Mouse (Mus musculus) heart, embryonic 13.5 days (tissue): ENCODE data around the gene Gm27021. TPM values are rescaled to one million over a fixed set of nuclear protein-coding genes. Genes with fewer than 3 reads are reported as not detected.

ENCODE experiments used
- ATAC-seq: fragments of 200-750 bp; cut with Nextera tagmentation; 2 replicates; pipeline ENCODE4 v1.8.0; 2017; ENCODE audit warnings: moderate TSS enrichment; ENCODE audit not compliant: insufficient number of reproducible peaks, low FRiP score, low TSS enrichment; ENCODE audit errors: extremely low read depth
- H3K27ac ChIP-seq: fragments of 300-500 bp; sonication (generic); replicated peaks from 2 replicates; pipeline ENCODE4 v1.5.1; 2015; ENCODE audit warnings: moderate library complexity, mild to moderate bottlenecking, inconsistent platforms
- H3K27me3 ChIP-seq: fragments of 300-500 bp; sonication (generic); replicated peaks from 2 replicates; pipeline ENCODE4 v1.6.1; 2015; ENCODE audit warnings: mild to moderate bottlenecking, inconsistent platforms
- H3K36me3 ChIP-seq: fragments of 300-500 bp; sonication (generic); 2 replicates; pipeline ENCODE4 v1.6.1; 2015; ENCODE audit warnings: mild to moderate bottlenecking, inconsistent platforms
- H3K4me1 ChIP-seq: fragments of 300-500 bp; sonication (generic); 2 replicates; pipeline ENCODE4 v1.6.1; 2015; ENCODE audit warnings: inconsistent platforms
- H3K4me2 ChIP-seq: fragments of 300-500 bp; sonication (generic); 2 replicates; pipeline ENCODE4 v1.6.1; 2015; ENCODE audit warnings: inconsistent platforms, mild to moderate bottlenecking, moderate library complexity
- H3K4me3 ChIP-seq: fragments of 300-500 bp; sonication (generic); 2 replicates; pipeline ENCODE4 v1.5.1; 2015; ENCODE audit warnings: moderate library complexity, mild to moderate bottlenecking, inconsistent platforms
- H3K9ac ChIP-seq: fragments of 300-500 bp; sonication (generic); 2 replicates; pipeline ENCODE4 v1.6.1; 2015; ENCODE audit warnings: inconsistent platforms, mild to moderate bottlenecking, moderate library complexity
- H3K9me3 ChIP-seq: fragments of 300-500 bp; sonication (generic); 2 replicates; pipeline ENCODE4 v1.6.1; 2016; ENCODE audit warnings: inconsistent platforms
- WGBS: fragments of 180-500 bp; shearing (Covaris S2); methylation state at CpG from one replicate; pipeline ENCODE4 v1.1.7; 2015; ENCODE audit warnings: mixed read lengths; 5-methylcytosine and 5-hydroxymethylcytosine counted together
- polyA plus RNA-seq: library from polyadenylated mRNA; unstranded; fragments of >200 nt; fragmentation: Nextera tagmentation; extraction: Ambion mirVana; gene quantifications from 2 replicates; pipeline ENCODE4 v1.2.1, GENCODE M21; 2015

Gene Gm27021
- polyA plus RNA-seq = 2.0 and 2.3 TPM in 2 replicates

DNA sequence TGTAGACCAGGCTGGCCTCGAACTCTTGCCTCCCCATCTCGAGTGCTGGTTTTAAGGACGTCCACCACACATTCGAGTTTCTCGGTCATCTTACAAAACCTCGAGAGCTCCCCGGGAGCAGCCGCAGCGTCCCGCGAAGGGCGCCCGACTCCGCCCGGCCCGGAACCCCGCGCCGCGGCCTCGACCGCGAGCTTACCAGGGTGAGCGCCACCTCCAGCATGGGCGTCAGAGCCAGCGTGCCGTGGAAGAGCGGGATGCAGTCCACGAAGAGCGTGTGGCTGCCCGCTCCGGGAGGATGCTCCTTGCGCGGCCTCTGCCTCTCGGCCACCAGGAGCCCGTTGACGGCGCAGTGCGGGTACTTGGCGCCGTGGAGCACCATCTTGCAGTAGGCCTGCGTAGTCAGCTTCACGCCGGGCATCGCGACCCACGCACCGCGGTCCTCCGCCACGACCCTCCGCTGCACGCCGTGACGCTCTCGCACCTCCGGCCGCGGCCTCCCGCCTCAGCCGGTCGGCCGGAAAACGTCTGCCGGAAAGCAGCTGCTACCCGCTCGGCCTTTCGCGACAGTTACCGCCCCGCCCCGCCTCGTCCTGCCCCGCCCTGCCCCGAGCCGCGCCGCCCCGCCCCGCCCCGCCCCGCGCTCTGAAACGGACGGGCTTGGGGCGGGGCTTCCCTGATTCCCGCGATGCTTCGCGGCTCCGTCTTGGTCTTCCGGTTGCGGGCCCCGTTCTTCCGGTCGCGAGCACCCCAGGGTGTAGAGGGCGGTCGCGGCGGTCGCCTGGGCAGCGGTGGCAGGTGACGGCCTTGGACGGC, at the start of gene Gm27021, which contains the start of gene Cox4i1:
Gm27021 (minus strand) TSS at position 519 of the 813 bp plus-strand sequence.
Cox4i1 (plus strand) TSS at position 662 of the 813 bp plus-strand sequence.
- peak within 1 kb of the TSS; percentile 99 for H3K9ac ChIP-seq
- peaks cover 66% of the 10 kb centered on the region for H3K4me1 ChIP-seq
- no peaks in the 10 kb centered on the region for H3K27me3 ChIP-seq
- under 1% methylated on average over 98 of the region's 105 CpGs for WGBS
- peak within 1 kb of the TSS; percentile 83 for H3K4me2 ChIP-seq
- no peaks in the 10 kb centered on the region for H3K9me3 ChIP-seq
- peak; percentile 91 for ATAC-seq
- peaks cover 40% of the 10 kb centered on the region for H3K36me3 ChIP-seq
- H3K27ac ChIP-seq = peak within 1 kb of the TSS; percentile 91
- peak within 1 kb of the TSS; percentile 91 for H3K4me3 ChIP-seq

DNA sequence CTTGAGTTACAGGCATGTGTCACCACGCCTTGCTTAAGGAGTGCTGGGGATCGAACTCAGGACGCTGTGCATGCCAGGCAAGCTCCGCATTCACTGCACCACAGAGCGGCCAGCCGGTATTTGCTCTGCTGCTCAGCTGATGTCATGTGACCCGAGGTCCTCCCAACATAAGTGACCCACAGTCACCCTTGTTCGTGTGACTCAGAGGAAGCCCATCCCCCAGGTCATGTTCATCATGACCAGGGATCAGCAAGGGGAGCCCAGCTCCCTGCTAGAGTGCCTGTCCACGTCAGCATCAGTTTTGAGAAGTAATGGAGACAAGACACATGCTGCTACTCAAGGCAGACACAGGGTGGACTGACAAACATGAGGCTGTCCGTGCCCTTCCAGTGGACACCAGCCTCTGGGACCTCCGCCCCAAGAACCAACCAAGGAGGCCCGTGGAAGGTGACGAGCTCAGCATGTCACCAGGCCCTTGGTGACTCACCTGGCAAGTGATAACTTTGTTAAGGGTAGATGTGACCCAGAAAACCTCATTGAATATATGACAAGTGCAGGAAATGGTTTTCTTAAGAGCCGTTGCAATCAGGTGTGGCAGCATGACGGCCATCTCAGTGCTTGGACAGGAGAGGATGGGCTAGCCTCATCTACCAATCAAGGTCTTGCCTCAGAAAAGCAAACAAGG, 48.3 kb upstream of the Gm27021 start:
- WGBS = 64% methylated on average over 15 of the region's 15 CpGs
- H3K4me1 ChIP-seq = peaks cover 11% of the 10 kb centered on the region
- H3K27ac ChIP-seq = 0 out of 2 replicates have a peak overlapping the region, but pooled peaks have one; percentile 3
- no peak overlapping the region for H3K4me2 ChIP-seq
- H3K9ac ChIP-seq = no peak overlapping the region
- H3K4me3 ChIP-seq = no peak overlapping the region
- ATAC-seq = no peak
- no peaks in the 10 kb centered on the region for H3K27me3 ChIP-seq
- H3K9me3 ChIP-seq = no peaks in the 10 kb centered on the region
- no peaks in the 10 kb centered on the region for H3K36me3 ChIP-seq

DNA sequence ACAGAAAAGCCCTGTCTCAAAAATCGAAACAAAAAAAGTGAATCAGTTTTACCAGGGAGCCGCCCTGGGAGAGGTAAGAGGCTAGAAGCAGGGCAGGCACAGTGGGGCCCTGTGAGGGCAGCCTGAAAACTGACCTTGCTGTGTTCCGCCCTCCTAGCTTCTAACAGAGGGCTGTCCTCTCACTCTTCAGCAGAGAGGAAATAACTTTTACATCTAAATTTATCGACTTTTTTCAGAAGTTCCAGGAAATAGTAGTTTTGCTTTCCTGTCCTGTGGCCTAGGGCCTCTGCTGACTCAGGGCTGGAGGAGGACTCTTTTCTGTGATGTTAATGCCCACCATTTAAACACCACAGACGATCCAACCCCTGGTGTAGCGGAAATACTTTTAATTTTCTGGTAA, 47.3 kb upstream of the Gm27021 start:
- H3K9me3 ChIP-seq = no peaks in the 10 kb centered on the region

DNA sequence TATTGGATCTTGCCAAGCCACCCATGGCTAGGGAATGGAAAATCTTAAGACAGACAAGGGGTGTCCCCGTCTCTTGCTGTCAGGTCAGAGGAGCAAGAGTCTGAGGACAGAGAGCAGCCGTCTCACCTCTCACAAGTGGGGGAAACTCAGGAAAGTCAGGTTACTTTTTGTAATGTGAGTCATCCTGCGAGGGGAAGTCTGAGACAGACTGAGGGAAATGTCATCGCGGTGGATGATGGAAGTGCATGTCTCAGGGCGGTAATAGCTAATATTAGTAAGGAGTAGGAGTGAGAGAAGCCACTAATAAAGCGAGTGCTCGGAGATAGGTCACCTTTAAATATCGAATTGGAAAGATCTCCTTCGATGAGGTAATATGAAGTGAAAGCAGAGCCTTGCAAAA, 41.3 kb upstream of the Gm27021 start:
- H3K9me3 ChIP-seq = no peaks in the 10 kb centered on the region
- no peak overlapping the region for H3K4me3 ChIP-seq
- ATAC-seq = no peak
- H3K36me3 ChIP-seq = no peaks in the 10 kb centered on the region
- H3K9ac ChIP-seq = no peak overlapping the region
- no peaks in the 10 kb centered on the region for H3K4me1 ChIP-seq
- no peak overlapping the region for H3K4me2 ChIP-seq
- H3K27ac ChIP-seq = no peak overlapping the region
- H3K27me3 ChIP-seq = peaks cover under 1% of the 10 kb centered on the region; the same call in 1 of the 2 replicates
- 63% methylated on average over 10 of the region's 10 CpGs for WGBS

More for the DNA sequence above, 47.3 kb upstream of the Gm27021 start:
- Histone ChIP-seq H3K27me3 (no peaks in the 10 kb centered on the region), H3K36me3 (no peaks in the 10 kb centered on the region), H3K4me2 (no peak overlapping the region), H3K9ac (no peak overlapping the region), H3K27ac (peak overlapping the region; percentile 3; the same call in 1 of the 2 replicates), H3K4me3 (no peak overlapping the region), H3K4me1 (peaks cover 11% of the 10 kb centered on the region)
- WGBS = 64% methylated on average over 6 of the region's 6 CpGs
- ATAC-seq = no peak

DNA sequence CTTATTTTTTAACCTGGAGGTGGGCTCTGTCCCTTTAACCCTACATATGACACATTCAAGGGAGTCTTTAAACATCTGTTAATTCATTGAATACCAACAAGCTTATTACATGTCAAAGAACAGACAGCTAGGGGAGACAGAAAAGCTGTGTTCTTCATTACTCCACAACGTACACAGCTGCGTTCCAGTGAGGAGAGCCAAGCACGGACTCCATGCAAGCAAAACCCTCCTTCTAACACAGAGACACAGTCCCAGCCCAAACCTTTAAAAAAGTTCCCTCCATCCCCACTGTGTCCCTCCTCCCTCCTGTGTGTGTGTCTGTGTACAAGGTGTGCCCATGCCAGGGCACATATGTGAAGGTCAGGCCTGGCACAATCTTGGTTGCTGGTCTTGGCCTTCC, 38.3 kb upstream of the Gm27021 start:
- H3K4me3 ChIP-seq = no peak overlapping the region
- H3K4me2 ChIP-seq = no peak overlapping the region
- WGBS = 81% methylated on average over 3 of the region's 3 CpGs
- no peak overlapping the region for H3K9ac ChIP-seq
- no peaks in the 10 kb centered on the region for H3K36me3 ChIP-seq
- ATAC-seq = no peak
- peaks cover 19% of the 10 kb centered on the region; the same call in 1 of the 2 replicates for H3K27me3 ChIP-seq
- no peaks in the 10 kb centered on the region for H3K4me1 ChIP-seq
- no peaks in the 10 kb centered on the region for H3K9me3 ChIP-seq
- H3K27ac ChIP-seq = no peak overlapping the region

DNA sequence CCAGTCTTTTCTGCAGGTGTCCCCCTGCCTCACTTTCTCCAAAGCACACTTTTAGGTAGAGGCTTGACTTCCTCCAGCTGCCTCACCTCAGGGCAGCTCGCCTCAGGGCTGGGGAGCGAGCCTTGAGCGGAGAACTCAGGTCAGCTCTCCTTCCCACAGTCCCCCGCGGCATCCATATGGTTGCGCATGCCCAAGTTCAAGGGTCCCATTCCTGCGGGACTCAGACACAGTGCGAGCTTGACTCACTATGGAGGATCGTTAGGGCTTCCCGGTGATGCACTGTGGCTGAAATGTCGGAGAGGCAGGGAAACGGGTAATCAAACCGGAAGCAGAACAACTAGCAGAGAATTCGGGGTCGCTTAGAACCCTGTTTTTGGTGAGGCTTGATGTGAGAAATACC, 37.3 kb upstream of the Gm27021 start:
- Histone ChIP-seq H3K4me2 (no peak overlapping the region), H3K9ac (no peak overlapping the region), H3K27ac (no peak overlapping the region), H3K36me3 (no peaks in the 10 kb centered on the region), H3K4me3 (no peak overlapping the region), H3K9me3 (no peaks in the 10 kb centered on the region), H3K4me1 (peaks cover 3% of the 10 kb centered on the region; the same call in 1 of the 2 replicates), H3K27me3 (peaks cover 19% of the 10 kb centered on the region; the same call in 1 of the 2 replicates)
- WGBS = 79% methylated on average over 15 of the region's 15 CpGs
- no peak for ATAC-seq

DNA sequence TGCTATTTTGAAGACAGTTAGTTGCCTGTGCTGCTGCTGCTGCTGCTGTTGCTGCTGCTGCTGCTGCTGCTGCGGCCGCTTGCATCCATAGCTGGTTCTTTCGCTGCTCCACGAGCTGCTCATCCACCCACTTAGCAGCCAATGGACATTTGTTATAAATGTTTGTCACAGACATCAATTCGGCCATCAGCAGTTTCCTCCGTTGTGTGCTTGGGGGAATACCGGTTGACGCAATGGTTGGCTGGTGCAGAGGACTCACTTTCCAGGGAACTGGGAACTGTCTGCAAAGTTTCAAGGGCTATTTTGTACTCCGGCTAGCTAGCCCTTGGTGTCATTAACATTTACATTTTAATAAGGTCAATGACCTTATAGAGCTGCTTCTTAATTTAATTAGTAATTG, 36.3 kb upstream of the Gm27021 start:
- peaks cover 10% of the 10 kb centered on the region for H3K4me1 ChIP-seq
- ATAC-seq = no peak
- no peaks in the 10 kb centered on the region for H3K9me3 ChIP-seq
- H3K36me3 ChIP-seq = no peaks in the 10 kb centered on the region
- no peak overlapping the region for H3K9ac ChIP-seq
- H3K4me3 ChIP-seq = no peak overlapping the region
- peaks cover 19% of the 10 kb centered on the region; the same call in 1 of the 2 replicates for H3K27me3 ChIP-seq
- no peak overlapping the region for H3K4me2 ChIP-seq
- H3K27ac ChIP-seq = no peak overlapping the region
- 76% methylated on average over 9 of the region's 9 CpGs for WGBS

DNA sequence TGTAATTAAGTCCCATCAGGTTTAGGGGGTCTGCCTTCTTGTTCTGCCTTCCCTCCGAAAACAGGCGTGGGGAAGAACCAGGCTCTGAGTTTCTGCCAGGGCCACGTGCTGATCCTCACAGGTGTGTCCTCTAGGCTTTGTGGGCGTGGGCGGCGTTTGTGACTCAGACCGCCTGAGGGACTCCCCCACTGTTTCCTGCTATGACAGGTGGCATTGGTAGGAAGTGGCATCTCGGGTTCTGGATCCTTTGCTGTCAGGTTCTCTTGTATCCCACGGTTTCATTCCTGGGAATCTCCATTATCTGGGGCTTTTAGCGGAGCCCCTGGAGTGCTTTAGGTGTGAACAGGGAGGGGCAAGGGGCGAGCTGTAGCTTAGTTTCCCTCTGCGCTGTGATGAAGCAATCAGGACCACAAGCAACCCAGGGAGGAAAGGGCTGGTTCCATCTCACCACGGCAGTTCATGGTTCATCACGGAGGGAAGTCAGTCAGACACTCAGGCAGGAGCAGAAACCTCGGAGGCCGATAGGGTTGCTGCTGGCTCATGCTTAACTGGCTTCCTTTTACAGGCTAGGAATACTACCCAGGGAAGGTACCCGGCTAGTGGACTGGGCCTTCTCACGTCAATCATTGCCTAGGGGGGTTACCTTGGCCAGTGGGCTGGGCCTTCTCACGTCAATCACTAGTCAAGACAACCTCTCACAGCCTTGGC, 34.0 kb upstream of the Gm27021 start:
- H3K9me3 ChIP-seq = peaks cover 6% of the 10 kb centered on the region; the same call in 1 of the 2 replicates
- H3K36me3 ChIP-seq = no peaks in the 10 kb centered on the region
- H3K4me1 ChIP-seq = peaks cover 21% of the 10 kb centered on the region
- peaks cover 19% of the 10 kb centered on the region; the same call in 1 of the 2 replicates for H3K27me3 ChIP-seq
- no peak overlapping the region for H3K4me3 ChIP-seq
- 50% methylated on average over 19 of the region's 19 CpGs for WGBS
- no peak overlapping the region for H3K4me2 ChIP-seq
- no peak for ATAC-seq
- H3K27ac ChIP-seq = no peak overlapping the region
- no peak overlapping the region for H3K9ac ChIP-seq

DNA sequence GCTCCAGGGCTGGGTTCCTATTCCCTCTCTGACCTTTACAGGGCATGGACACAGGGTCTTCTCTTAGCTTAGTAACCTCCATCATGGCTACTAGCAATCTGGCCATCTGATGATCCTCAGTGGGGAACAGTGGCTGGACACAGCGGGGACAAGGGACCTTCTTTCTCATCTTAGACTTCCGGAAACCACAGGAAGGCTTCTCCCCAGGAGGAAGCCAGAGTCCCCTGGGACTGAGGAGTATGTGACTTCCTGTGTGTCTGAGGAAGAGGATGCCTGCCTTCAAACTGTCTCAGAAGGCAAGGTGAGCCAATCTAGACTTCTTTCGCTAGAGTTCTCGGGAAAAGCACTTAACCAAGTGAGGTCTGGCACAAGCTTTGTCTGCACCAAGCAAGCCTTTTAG, 32.2 kb upstream of the Gm27021 start:
- peaks cover 31% of the 10 kb centered on the region; the same call in 1 of the 2 replicates for H3K27me3 ChIP-seq
- H3K4me1 ChIP-seq = peaks cover 36% of the 10 kb centered on the region
- H3K9ac ChIP-seq = no peak overlapping the region
- H3K4me3 ChIP-seq = no peak overlapping the region
- H3K27ac ChIP-seq = peak overlapping the region; percentile 66
- ATAC-seq = no peak
- H3K4me2 ChIP-seq = no peak overlapping the region
- H3K9me3 ChIP-seq = peaks cover 6% of the 10 kb centered on the region; the same call in 1 of the 2 replicates
- H3K36me3 ChIP-seq = no peaks in the 10 kb centered on the region
- 62% methylated on average over 4 of the region's 4 CpGs for WGBS

DNA sequence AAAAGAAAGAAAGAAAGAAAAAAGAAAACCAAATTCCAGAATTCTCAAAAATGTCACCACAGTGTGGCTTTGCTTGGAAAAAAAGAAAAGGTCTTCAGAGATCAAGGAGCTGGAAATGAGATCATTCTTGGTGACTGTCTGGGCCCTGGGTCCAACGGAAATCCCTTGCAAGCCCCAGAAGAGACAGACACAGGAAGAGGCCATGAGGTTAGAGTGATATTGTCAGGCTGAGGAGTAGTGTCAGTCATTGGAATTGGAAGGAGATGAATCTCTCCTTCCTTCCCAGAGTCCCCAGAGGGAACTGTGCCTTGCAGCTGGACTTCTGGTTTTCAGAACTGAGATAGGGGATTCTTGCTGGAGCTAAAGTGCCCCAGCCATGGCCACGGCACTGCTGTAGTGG, 31.7 kb upstream of the Gm27021 start:
- Histone ChIP-seq H3K27ac (peak overlapping the region; percentile 66), H3K36me3 (no peaks in the 10 kb centered on the region)
- 49% methylated on average over 2 of the region's 2 CpGs for WGBS

DNA sequence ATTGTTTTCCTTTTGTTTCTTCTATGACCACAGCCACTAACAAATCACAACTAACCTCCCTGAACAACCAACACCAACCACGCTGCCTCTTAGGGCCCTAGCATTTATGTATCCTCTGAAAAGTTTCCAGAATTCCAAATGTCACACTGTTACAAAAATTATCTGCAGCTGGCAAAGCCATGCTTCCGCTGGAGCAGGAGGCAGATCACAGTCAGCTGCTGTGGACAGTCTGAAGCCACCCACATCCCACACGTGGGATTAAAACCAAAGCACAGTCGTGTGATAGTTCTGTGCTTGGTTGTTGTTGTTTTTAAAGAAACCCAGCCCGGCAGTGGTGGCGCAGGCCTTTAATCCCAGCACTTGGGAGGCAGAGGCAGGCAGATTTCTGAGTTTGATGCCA, 31.2 kb upstream of the Gm27021 start:
- Histone ChIP-seq H3K9me3 (peaks cover 6% of the 10 kb centered on the region; the same call in 1 of the 2 replicates), H3K36me3 (no peaks in the 10 kb centered on the region), H3K4me1 (peaks cover 42% of the 10 kb centered on the region), H3K9ac (no peak overlapping the region), H3K4me2 (no peak overlapping the region), H3K4me3 (no peak overlapping the region), H3K27ac (peak overlapping the region; percentile 71), H3K27me3 (peaks cover 34% of the 10 kb centered on the region; the same call in 1 of the 2 replicates)
- 53% methylated on average over 6 of the region's 6 CpGs for WGBS
- ATAC-seq = no peak

More for the DNA sequence above, 31.7 kb upstream of the Gm27021 start:
- no peak overlapping the region for H3K4me2 ChIP-seq
- H3K4me1 ChIP-seq = peaks cover 37% of the 10 kb centered on the region
- H3K9ac ChIP-seq = no peak overlapping the region
- H3K9me3 ChIP-seq = peaks cover 6% of the 10 kb centered on the region; the same call in 1 of the 2 replicates
- H3K4me3 ChIP-seq = no peak overlapping the region
- ATAC-seq = no peak
- H3K27me3 ChIP-seq = peaks cover 35% of the 10 kb centered on the region; the same call in 1 of the 2 replicates
